9 mouse cellular contexts compared by ENCODE assay signal in genomic region chr3:98990801-98991200, GRCm38 (mm10).
DNase-seq lines count a peak whose midpoint lies in the region; ATAC-seq lines count a peak whose summit lies in the region.
"Had no signal": no experiment of that assay in that cellular context is flagged by ENCODE, and none has a peak within 500 bp of the region (broad histone marks: within the 10 kb centered on the region; RNA-seq: fewer than 3 reads in every experiment).

No protein-coding gene starts in this region.

- no peak overlapping the region for H3K9ac ChIP-seq in limb, embryonic 11.5 days (ENCODE audit: low read length)

- H3K27ac ChIP-seq in limb, embryonic 11.5 days (replicated peaks; ENCODE audit: low read depth, low read length) = peak overlapping the region; percentile 91
- H3K27ac ChIP-seq: macrophage had no signal

- H3K27me3 ChIP-seq in limb, embryonic 11.5 days (ENCODE audit: control insufficient read depth, insufficient read depth, low read length) = no peaks in the 10 kb centered on the region

- intact Hi-C loops in gastrocnemius, postnatal 14 days (cut with DNase I; ENCODE audit: low total_unique reads) = no loop called here

- no peak overlapping the region for H3K4me3 ChIP-seq in limb, embryonic 11.5 days (ENCODE audit: low read depth, low read length)

- H3K4me2 ChIP-seq in limb, embryonic 11.5 days (ENCODE audit: low read depth, severe bottlenecking) = peak overlapping the region; percentile 26; the same call in 1 of the 2 replicates

- no peaks in the 10 kb centered on the region for H3K9me3 ChIP-seq in limb, embryonic 11.5 days (ENCODE audit: control insufficient read depth, low read length)

- H3K36me3 ChIP-seq in limb, embryonic 11.5 days (ENCODE audit: control insufficient read depth, insufficient read depth, low read length) = no peaks in the 10 kb centered on the region

- WGBS in limb, embryonic 11.5 days = 3% methylated on average over 10 of the region's 10 CpGs

- DNase-seq in cerebellum, adult 11 months = no peak
- peak; percentile 80 for DNase-seq in embryo, embryonic 10.5 days (ENCODE audit: low spot score)
- peak; percentile 27 for DNase-seq in gastrocnemius, postnatal 14 days
- DNase-seq in kidney, adult 18-20 months = peak; percentile 52
- peak; percentile 88 for DNase-seq in limb, embryonic 11.5 days (ENCODE audit: low spot score)
- DNase-seq in right cerebral cortex, postnatal 14 days = peak; percentile 8
- DNase-seq in urinary bladder, postnatal 10 days (ENCODE audit: low spot score) = no peak

- peak; percentile 66; the same call in 1 of the 2 replicates for ATAC-seq in cerebellum, adult (ENCODE audit: insufficient number of reproducible peaks, low FRiP score, low TSS enrichment)
- peak; percentile 98 for ATAC-seq in limb, embryonic 11.5 days (ENCODE audit: insufficient number of reproducible peaks, low FRiP score, low TSS enrichment, low read depth)

- H3K4me1 ChIP-seq in limb, embryonic 11.5 days (ENCODE audit: control insufficient read depth, insufficient read depth, low read length) = peaks cover 7% of the 10 kb centered on the region

Comparison
In these comparisons a context has a peak if more than half of its experiments do, and no peak if none do; other contexts are left out.
1. DNase-seq: peak in embryo, embryonic 10.5 days (single experiment), gastrocnemius, postnatal 14 days (single experiment), kidney, adult 18-20 months (single experiment), limb, embryonic 11.5 days (single experiment) and right cerebral cortex, postnatal 14 days (single experiment); none in cerebellum, adult 11 months (single experiment) and urinary bladder, postnatal 10 days (single experiment).